Mouse (Mus musculus) gastrocnemius, postnatal 25 days (tissue): ENCODE data around the gene Foxo1. TPM values are rescaled to one million over a fixed set of nuclear protein-coding genes. Genes with fewer than 3 reads are reported as not detected.

Experiments
- DNase-seq: peaks from one replicate; pipeline ENCODE4 v3.0.0; 2022
- total RNA-seq, 2 experiments: library from RNA; stranded (reverse); gene quantifications; 1 replicate in 1 of 2; 2 replicates in 1 of 2; pipeline ENCODE4 v1.2.3; 2021

Foxo1 gene
- total RNA-seq, 2 experiments from 2014 or later: 15.5 to 19.3 TPM

- DNase-seq: no peak
Measured at GRCm38 (mm10) chr3:52364576-52364975, 96.4 kb downstream of the Foxo1 start.

GRCm38 (mm10) chr3:52369204-52369603 lies 101.1 kb downstream of the Foxo1 start:
- no peak for DNase-seq

- DNase-seq: no peak
Measured at GRCm38 (mm10) chr3:52369881-52370428, 101.8 kb downstream of the Foxo1 start.

DNA sequence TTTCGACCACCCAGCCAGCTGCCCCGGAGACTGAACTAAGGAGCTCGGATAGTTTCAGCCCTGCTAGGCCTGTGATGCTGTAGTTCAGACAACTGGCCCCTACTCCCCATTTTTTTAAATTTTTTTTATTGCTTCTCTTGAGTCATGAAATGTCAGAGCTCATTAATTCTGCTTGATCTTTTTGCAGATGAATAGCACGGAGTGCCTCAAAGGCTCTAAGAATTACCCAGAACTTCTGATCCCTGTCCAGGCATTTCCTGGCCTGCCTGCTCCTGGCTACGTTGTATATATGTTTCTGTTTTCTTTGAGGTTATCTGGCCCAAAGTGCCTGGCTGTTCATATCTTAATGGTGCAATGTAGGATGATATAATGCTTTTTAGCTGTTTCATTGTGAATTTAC lies 108.8 kb downstream of the Foxo1 start:
- no peak for DNase-seq

DNA sequence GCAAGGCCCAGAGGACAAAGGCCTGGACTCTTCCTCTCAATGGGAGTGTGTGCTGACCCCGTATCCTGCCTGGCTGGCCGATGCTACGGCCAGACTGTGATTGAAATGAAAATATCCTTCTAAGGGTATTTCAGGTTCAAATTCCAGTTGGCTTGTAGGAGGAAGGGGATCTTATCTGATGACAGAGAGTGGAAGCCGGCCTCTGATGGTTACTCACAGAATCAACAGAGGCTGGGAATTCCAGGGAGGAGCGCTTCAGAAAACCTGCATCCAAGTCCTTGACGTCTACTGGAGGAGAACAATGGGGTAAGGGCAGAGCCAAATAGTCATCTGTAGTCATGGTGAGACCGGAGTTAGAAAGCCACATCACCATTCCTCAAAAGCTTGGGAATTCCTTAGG lies 115.2 kb downstream of the Foxo1 start:
- no peak for DNase-seq

- DNase-seq: no peak
Measured at GRCm38 (mm10) chr3:52386343-52386742, 118.2 kb downstream of the Foxo1 start.

- DNase-seq: no peak
Measured at GRCm38 (mm10) chr3:52390321-52390720, 122.2 kb downstream of the Foxo1 start.

- DNase-seq: no peak
Measured at GRCm38 (mm10) chr3:52390766-52391665, 122.9 kb downstream of the Foxo1 start.

- no peak for DNase-seq
Measured at GRCm38 (mm10) chr3:52391897-52392296, 123.8 kb downstream of the Foxo1 start.

- DNase-seq: no peak
Measured at GRCm38 (mm10) chr3:52392521-52392920, 124.4 kb downstream of the Foxo1 start.

DNA sequence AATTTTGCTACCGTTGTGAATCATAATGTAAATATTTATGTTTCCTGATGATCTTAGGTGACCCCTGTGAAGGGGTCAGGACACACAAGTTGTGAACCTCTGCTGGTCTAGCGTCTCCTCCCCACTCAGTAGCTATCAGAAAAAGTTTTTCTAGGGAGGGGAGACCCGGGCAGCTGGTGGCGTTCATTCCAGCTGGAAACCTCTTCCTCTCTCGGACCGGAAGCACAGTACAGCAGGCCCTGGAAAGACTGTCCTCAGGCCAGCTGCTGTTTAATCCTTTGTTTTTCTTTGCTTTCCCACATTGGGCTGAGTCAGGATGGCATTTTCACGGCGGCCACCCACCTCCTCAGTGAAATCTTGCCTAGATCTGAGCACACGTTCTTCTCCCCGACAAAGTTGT lies 125.0 kb downstream of the Foxo1 start:
- DNase-seq: no peak

GRCm38 (mm10) chr3:52396121-52396731 lies 128.1 kb downstream of the Foxo1 start:
- no peak for DNase-seq

DNA sequence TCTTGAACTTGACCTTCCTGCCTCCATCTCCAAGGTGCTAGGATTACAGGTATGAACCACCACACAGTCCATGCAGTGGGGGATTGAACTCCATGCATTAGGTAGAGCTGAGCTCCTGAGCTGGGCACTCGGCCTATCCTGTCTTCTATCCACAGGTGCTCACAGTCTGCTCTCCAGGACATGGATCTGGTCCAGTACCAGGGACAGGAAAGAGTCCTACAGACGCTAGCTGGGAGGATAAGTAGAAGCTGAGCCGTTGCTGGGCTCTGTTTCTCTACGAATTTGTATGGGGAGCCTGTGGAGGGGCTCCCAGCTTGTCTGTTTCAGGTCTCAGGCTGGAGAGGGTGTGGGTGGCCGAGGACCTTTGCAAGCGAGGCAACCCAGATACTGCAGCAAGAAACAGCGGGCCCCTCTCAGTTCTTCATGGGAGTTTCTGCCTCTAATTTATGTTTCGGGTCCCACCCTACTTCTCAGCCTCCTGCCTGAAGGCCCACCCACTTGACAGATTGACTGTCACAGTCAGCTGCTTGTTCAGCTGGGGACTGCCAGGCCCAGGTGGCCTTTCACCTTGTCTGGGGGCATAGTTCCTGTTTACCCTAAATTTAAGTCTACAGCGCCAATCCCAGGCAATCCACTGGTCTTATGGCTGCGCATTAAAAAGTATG lies 128.9 kb downstream of the Foxo1 start:
- no peak for DNase-seq

DNA sequence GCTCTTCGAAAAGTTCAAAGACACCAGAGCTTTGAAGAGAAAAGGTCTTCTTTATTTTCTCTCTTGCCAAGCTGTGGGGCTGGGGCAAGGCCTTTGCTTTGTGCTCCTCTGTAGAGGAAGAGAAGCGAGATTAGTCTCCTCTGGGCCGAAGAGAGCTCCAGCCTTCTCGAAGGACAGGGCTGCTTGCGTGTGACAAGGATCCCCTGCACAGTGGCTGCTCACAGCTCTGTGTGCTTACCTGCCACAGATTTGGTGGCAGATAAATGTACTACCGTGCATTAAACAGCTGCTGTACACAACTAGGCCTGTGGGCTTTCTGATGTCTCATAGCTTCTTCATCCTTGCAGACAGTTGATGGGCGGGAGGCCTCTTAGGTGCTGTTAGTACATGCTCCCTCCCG lies 129.8 kb downstream of the Foxo1 start:
- no peak for DNase-seq

- DNase-seq: no peak
Measured at GRCm38 (mm10) chr3:52400284-52401161, 132.4 kb downstream of the Foxo1 start.

DNA sequence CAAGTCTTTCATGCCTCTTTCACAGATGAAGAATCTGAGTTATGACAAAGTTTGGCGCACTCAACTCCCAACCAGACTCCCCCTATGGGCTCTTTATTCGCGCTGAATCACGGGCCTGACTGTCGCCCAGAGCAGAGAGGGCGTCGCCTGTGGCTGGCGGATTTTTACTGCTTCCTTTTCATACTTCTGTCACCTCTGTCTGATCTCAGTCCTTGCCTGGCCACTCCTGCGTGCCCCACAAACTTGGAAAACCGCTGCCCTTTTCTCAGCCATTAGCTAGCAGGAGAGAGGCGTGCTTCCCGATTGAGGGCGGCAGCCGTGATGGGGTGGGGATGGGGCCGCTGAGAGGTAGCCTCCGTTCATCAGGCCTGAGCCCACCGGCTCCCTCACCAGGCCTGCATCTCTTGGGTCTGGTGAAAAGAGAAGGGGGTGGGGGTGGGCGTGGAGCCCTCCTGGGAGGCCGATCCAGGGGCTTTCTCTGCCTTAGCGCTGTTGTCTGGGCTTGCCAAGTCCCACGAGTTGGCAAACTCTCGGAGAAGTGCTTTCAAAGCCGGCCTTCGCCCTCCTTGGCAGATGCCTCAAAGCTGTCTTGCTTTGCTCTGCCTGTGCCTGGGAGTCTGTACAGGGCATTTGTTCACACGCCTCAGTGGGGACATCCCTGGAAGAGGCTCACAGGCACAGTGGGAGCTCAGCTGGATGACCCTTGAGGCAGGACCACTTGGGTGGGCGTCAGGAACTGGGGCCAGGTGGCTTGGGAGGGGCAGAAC lies 133.2 kb downstream of the Foxo1 start:
- DNase-seq: peak; percentile 52

Other genes starting within 250 kb of the Foxo1 start
- 1 to 10 TPM; 2.4 to 2.5 TPM for gene Maml3, start 163.3 kb upstream of the Foxo1 start, total RNA-seq